Mouse (Mus musculus): Measurements from ENCODE around the gene Slc16a11.

Gene Slc16a11

DNA sequence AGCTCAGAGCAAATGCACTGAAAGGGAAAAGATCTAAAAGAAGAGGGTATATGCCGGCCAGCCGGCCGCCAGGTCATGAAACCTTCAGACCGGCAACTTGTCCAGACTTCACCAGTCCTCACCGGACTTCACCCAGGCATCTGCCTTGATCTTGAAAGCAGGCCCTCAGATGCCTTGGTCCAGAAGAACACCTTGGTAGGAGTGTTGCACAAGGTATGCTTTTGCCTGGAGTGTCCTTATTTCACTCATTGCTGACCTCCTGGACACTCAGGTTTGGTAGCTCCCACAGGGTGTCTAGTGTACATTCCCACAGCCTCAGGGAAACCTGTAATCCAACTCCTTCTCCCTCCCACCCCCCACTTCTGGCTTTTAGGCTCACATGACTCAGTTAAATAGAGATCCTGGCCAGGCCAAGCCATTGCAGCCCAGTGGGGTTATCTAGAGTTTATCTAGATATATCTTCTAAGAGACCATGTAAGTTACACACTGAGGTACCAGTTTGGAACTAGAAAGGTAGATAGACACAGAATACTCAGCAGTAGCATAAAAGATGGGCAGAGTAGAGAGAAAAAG is 12.4 kb upstream of the Slc16a11 start:
- in situ Hi-C loops (cut with MboI, MseI), result loop anchor here (5.0 kb wide), 1 partner anchor 143 kb away; no protein-coding TSS in a partner anchor

DNA sequence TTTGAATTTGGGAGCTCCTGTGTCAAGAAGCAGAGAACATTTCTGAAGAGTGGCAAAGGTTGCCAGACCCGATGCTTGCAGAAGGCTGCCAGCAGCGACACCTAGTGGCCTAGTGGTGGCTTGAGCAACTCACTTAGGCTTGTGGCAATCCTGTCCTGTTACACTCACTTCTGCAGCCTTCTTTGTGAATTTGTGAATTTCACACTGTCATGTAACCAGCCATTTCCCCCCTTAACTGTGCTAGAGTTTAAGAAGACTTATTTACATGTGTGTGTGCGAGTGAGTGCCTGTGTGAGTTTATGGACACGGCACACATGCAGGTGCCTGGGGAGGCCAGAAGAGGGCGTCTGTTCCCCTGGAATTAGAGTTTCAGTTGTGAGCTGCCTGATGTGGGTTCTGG is 10.9 kb upstream of the Slc16a11 start:
- in situ Hi-C loops (cut with MboI, MseI), result loop anchor here (5.0 kb wide), 1 partner anchor 144 kb away; no protein-coding TSS in a partner anchor

DNA sequence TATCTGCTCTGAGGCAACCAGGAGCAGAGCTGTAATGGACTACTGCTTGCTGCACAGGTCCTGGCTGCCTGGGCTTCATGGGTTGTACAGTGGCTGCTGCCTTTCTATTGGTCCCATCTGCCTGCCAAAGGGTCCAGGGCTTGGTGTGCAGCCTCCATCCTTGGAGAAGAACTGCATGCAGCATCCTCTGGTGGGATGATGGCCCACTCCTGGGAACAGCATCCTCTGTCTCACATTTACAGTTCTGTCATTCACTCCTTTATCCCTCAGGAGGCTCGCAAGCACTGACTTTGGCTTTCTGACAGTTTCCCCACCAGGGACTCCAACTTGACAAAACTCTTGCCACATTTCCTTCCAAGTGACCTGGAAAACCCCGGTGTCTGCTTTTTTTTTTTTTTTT is 5.8 kb upstream of the Slc16a11 start:
- in situ Hi-C loops (cut with MboI, MseI), result no loop called here

DNA sequence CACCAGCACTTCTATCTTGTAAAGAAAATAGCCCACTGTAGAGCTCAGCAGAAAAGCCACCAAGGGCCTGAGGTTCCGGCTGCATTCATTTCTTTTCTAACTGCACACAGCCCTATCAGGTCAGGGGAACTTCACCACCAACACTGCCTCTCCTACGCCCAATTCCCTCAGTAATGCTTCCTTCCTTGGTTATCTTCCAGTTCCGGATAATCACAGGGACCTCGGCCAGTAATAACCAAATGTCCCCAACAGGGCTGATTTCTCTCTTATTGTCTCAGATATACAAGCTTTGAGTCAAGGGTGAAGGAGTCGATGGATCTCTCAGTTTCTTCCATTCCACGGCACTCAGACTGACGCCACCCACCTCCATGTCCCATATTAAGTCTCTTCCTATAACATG is 5.3 kb upstream of the Slc16a11 start:
- in situ Hi-C loops (cut with MboI, MseI), result no loop called here

DNA sequence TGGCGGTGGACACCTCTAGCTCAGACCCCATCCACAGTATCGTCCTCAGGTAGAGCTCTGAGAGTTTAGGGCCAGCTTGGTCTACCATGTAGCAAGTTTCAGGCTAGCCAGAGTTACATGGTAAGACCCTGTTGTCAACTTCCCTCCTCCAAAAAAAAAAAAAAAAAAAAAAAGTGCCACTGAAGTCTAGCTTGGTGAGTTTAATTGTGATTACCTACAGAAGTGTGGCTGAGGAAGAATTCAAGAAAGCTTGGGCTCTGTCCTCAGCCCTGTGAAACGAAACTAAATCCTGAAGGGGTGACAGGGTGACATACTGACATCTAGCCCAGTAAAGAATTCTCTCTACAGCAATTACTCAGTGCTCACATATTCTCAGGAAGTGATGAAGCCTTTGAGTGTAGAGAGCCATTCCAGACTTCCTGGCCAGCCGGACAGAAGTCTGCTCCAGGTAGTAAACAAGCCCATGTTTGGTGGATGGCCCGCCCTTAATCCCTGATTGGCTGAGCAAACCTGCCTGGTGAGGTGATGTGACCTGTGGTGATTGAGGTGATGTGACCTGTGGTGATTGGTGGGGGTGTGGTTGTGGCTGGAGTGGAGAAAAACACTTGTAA is 3.7 kb upstream of the Slc16a11 start:
- in situ Hi-C loops (cut with MboI, MseI), result no loop called here

DNA sequence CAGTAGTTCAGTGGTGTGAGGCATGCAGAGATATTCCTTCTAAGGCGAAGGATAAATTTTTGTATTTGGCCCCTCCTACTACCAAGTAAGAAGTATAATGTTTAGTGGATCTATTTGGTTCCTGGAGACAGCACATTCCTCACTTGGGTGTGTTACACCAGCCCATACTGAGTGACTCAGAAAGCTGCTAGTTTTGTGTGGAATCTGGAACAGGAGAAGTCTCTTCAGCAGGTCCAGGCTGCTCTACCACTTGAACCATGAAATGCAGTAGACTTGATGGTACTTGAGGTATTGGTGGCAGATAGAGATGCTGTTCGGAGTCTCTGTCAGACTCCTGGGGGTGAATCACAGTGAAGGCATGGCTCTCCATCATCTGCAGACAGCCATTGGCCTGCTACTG is 1.9 kb upstream of the Slc16a11 start:
- in situ Hi-C loops (cut with MboI, MseI), result no loop called here

DNA sequence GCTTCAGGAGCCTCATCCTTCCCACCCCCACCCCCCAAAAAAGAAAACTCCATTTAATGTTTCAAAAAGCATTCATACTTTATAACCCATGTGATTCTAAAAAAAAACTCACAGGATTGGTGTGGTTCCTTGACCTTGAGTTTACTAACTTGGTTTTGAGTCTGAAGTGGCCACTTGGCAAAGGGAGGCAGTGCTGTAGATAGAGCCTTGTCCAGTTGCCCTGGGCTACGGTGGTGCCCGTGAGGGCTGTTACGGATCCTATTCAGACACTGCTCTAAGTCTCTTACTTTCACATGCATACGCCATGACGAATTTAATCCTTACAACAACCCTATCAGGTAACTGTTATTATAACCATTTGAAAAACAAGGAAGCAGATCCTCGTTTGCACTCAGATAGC is 580 bp upstream of the Slc16a11 start:
- in situ Hi-C loops (cut with MboI, MseI), result no loop called here

DNA sequence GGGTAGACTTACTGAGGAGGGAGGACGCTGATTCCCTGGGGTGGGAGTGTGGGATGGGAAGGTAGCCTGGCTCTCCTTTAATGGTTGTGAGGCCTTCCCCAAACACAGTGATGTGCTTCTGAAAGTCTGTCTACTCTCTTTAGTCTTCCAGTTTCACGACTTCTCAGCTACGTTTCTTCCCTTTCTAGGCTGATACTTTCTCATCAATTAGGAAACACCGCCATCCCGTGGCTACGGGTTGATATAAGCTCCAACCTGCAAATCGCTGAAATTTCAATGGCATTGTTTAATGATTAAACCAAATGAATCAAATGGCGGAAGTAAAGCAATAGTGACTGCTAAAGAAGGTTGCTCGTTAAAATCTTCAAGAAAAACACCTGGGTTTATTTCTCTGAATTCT is 344 bp downstream of the Slc16a11 start:
- in situ Hi-C loops (cut with MboI, MseI), result no loop called here

DNA sequence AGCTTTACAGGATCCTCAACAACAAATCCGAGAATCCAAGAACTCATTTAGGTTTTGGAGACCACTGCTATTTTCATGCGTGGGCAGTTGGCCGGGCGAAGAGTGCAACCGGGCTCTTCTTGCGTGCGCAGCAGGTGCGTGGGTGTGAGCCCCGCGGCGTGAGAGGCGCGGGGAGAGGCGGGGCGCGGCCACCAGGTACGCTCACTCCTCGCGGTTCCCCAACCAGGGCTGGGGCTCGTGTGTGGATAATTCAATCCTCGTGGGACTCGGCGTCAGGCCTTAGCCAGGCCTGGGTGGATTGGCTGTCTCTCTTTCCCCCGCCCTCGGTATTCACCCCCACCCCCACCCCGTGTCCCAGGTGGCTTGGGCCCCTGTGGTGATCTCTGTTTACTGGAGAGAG is 1.2 kb downstream of the Slc16a11 start:
- in situ Hi-C loops (cut with MboI, MseI), result no loop called here

DNA sequence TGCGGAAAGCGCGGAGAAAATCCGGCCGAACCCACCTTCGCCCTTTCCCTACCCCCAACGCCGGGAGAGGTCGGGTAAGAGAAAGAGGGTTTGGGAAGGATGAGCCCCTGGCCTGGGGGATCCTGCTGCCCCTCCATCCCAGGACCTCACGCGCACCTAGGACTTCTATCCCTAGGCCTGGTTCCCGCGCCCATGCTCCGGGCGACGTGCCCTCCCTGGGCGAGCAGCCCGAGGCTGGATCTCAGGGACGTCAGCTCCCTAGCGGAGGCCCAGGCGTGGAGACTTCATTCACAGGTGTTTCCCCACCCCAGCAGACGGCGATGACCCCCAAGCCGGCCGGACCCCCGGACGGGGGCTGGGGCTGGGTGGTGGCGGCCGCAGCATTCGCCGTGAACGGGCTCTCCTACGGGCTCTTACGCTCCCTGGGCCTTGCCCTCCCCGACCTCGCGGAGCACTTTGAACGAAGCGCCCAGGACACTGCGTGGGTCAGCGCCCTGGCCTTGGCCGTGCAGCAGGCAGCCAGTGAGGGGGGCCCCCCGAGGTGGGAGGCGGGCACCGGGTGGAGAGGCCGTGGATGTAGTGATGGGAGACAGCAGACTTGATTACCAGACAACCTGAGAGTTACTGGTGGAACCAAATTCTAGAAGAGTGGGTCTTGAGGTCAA is 1.8 kb downstream of the Slc16a11 start:
- in situ Hi-C loops (cut with MboI, MseI), result no loop called here

DNA sequence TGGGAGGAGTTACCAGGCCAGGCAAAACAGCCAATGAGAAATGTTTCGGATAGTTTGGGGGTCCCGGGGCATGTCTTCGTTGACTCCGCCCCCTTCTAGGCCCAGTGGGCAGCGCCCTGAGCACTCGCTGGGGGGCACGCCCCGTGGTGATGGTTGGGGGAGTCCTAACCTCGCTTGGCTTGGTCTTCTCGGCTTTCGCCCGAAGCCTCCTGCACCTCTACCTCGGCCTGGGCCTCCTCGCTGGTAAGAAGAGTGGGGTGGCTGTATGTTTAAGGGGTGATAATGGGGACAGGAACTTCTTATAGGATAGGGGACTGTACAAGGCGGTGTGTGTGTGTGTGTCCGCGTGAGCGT is 2.3 kb downstream of the Slc16a11 start:
- in situ Hi-C loops (cut with MboI, MseI), result no loop called here

DNA sequence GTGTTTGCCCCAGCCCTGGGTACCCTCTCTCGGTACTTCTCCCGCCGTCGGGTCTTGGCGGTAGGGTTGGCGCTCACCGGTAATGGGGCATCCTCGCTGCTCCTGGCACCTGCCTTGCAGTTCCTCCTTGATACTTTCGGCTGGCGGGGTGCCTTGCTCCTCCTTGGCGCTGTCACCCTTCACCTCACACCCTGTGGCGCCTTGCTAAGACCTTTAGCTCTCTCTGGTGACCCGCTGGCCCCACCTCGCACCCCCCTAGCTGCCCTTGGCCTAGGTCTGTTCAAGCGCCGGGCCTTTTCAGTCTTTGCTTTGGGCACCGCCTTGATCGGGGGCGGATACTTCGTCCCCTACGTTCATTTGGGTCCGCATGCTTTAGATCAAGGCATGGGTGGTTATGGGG is 2.7 kb downstream of the Slc16a11 start:
- in situ Hi-C loops (cut with MboI, MseI), result no loop called here

DNA sequence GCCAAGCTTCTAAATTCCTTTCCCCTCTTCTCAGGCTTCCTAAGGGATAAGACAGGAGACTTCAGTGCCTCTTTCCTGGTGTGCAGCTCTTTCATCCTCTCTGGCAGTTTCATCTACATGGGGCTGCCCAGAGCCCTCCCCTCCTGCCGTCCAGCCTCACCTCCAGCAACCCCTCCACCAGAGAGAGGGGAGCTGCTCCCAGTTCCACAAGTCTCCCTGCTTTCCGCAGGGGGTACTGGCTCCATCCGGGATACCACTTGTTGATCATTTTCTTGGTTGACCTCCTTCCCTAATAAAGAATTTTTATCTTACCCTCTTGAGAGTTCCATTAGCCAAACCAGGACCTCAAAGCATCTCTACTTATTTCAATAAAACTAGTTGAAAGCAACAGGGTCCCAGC is 3.6 kb downstream of the Slc16a11 start:
- in situ Hi-C loops (cut with MboI, MseI), result no loop called here

DNA sequence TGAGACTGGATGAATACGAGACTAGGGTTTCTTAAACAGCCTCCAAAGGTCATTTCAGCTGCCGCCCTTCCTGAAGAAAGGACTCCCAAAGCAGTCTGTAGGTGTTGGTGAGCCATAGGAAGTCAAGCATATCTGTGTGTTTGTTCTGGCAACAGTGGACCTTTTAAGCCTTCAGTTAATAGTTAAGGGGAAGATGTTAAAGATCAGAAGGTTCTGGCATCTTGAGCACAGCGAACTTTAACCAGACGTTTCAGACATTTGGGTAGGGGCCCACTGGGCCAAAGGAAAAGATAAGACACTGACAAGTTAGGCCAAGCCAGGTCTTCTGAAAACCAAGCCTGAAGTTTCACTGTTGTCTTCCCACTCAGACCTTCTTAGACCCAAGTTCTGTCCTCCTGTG is 5.5 kb downstream of the Slc16a11 start:
- in situ Hi-C loops (cut with MboI, MseI), result no loop called here

DNA sequence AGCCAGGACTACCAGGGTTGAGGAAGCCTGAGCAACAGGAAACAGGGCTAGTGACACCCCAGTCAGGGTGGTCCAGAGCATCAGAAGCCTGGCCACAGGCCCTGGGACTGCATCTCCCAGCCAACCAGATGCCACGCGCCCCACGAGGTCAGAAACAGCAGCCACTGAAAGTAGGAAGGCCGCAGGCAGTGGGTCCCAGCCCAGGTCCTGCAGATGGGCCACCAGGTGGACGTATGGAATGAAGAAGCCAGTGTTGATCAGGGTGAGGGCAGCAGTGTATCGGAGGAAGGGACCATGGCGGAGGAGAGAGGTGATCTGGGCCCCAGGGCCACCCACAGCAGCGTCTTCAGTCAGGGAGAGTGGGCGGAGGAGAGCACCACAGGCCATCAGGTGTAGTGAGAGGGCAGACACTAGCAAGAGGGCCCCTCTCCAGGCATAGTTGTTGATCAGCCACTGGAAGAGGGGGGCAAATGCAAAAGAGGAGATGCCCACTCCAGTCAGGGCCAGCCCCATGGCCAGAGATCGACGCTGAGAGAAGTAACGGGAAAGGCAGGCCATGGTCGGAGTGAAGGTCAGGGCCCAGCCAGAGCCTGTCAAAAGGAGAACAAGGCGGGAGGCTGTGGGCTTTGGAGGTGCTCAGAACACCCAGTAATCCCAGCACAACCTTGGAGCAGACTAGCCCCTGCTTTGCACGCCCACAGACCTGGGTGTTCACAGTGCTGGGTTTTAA is 6.4 kb downstream of the Slc16a11 start:
- in situ Hi-C loops (cut with MboI, MseI), result no loop called here

DNA sequence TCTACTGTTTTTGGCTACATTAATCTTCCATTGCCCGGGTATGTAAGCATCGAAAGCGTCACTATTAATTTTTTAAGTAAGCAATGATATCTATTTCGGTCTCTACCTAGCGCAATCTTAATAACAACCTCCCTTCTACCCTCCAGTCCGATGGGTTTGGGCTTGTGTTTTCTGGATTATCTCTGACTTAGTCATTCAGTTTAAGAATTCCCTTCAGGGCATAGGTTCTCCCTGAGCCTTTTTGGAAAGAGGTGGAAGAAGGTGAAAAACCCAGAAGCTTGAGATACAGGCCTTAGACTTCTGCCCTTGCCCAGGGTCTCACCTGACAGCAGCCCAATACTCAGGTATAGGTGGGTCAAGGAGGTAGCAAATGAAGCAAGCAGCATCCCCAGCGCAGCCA is 7.3 kb downstream of the Slc16a11 start:
- in situ Hi-C loops (cut with MboI, MseI), result no loop called here

DNA sequence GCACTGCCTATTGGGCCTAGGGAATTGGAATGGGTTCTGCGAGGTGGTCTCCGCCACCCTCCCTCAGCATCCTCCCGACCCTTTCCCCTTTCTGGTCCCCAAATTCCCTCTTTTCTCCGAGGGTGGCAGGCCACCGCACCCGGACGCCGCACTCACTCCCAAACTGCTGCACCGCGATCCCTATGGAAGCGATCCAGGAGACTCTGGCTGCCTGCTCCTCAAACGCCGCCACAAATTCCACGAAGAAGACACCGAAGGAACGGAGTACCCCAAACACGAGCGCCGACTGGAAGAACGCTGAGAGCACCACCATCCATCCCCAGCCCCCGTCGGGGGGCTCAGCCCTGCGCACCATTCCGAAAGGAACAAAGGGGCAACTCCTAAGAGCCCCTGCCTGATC is 7.8 kb downstream of the Slc16a11 start:
- in situ Hi-C loops (cut with MboI, MseI), result no loop called here

DNA sequence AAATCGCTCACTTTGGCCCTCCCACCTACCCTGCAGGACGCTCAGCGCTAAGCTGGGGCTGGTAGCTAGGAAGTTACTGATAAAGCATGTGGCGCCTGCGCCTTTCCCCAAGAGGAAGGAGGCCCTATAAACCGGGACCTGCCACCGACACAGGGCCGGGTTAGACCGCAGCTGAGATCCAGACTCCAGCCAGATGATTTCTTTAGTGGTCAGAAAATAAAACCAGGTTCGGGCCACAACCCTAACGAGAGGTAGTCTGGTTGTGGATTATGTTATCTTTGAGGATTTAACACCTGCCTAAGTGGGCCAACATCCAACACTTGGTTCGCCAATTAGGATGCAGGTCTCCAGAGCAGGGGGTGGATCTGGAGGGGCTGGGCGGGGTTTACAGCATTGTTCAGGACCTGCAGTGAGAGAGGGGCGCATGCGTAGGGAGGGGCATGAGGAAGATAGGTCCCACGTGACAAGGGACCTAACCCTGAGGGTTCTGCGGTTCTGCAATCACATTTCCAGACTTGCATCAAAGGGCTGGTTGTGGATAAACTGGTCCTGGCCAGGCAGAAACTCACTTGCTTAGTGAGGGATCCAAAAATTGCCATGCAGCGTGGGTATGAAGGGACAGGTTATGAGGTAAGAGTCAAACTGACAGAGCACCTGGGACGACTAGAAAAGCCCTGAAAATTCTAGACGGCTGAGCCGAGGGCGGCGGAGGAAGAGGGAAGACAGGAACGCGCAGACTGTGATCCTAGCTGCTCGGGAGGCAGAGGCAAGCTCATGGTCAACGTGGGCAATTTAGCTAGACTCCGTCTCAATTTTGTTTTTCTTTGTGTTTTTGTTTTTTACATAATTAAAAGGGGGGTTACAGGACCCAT is 8.4 kb downstream of the Slc16a11 start, which contains the start of gene Slc16a13:
Slc16a13 (minus strand) TSS at position 334 of the 872 bp plus-strand sequence.
- in situ Hi-C loops (cut with MboI, MseI), result no loop called here

DNA sequence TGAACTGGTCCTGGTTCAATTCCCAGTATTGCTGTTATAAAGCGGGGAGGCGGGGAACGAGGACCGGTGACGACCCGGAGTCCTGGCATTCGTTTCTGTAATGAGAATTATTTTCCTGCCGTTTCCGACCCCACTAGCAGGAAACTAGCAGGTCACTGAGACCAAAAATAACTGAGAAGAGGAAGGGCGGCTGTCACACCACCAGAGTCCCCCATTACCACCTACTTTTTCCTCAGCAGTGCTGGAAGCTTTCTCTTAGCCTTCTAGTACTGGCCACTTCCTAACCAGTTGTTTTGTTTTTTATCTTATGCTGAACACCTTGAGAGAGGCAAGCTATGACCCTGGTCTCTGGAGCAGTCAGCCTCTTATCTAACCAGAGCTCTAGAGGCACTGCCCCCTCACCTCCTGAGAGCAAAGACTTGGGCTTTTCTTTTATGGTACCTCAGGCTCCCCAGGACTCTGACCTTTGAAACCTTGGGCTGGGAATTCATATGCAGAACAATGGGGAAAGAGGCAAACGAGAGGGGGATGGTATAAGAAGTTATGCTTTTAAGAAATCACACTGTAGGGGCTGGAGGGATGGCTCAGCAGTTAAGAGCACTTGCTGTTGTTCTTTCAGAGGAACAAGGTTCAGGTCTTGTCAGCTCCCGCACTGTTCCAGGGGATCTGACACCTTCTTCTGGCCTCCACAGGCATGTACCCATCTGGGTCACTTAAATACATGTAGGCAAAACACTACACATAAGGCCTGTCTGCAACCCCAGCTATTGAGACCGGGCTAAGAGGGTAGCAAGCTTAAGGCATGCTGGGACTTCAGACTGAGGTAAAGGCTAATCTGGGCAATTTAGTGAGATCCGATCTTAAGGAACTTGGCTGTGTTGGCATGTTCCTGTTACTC is 9.3 kb downstream of the Slc16a11 start:
- in situ Hi-C loops (cut with MboI, MseI), result no loop called here

DNA sequence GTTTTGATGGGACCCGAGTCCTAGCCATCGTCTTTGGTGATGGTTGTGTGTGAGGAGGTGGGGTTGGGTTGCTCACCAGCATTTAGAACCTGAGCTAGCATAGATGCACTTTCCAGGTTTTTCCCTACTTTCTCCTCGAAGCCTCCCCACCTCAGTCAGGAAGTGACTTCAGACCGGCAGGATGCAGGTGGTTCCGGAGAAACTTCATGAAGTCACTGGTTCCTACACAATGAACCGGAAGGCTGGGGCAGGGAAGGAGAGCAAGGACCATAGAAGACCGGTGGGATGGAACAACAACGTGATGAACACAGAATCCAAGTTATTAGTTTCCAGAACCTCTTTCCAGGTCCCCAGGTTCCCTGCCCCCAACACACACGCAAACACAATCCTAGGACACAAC is 11.2 kb downstream of the Slc16a11 start:
- in situ Hi-C loops (cut with MboI, MseI), result no loop called here
